Mouse (Mus musculus) duodenum, adult 2 months (tissue): Measurements from ENCODE around the gene Pskh1. TPM values are rescaled to one million over a fixed set of nuclear protein-coding genes. Genes with fewer than 3 reads are reported as not detected.

Source experiments
- polyA plus RNA-seq: library from polyadenylated mRNA; depleted of rRNA; stranded (reverse); fragments of >200 nt; gene quantifications from 2 replicates; pipeline ENCODE4 v1.2.3, GENCODE M21; 2012; ENCODE audit warnings: low replicate concordance; rRNA removed

Pskh1 gene
- 16.1 and 18.3 TPM in 2 replicates for polyA plus RNA-seq

DNA sequence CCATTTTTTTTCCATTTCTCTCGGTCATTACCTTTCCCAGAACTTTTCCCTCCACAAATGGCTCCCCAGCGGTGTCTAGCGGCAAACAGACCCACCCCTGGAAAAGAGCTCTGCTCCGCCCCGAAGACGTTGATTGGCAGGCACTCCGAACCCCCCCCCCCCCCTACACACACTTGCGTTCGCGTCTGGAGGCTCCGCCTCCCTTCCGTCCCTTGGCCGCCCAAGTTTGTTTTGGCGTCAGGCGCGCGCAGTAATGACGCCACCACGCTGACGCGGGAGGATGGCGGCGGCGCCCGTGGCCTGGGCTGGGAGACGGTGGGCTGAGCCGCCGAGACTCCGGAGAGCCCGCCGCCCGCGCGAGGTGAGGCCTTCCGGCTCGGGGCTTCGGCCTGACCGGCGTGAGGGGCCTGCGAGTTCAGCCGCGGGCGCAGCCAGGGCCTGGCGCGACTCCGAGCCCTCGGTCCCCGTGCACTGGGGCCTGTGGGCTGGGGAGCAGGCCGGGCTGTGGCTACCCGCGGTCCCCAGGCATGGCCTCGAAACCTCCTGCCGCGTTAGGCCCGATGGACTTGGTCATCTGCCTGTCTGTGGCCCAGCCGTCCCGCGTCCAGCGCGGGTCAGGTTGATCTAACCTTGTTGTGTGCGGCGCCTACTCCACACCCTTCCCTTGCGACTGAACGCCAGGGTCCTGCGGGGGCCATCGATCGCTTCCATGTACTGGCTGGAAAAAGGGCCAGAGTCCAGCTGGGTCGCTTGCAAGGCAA, at the start of gene Pskh1:
Pskh1 (plus strand) TSS at position 262 of the 761 bp plus-strand sequence.

DNA sequence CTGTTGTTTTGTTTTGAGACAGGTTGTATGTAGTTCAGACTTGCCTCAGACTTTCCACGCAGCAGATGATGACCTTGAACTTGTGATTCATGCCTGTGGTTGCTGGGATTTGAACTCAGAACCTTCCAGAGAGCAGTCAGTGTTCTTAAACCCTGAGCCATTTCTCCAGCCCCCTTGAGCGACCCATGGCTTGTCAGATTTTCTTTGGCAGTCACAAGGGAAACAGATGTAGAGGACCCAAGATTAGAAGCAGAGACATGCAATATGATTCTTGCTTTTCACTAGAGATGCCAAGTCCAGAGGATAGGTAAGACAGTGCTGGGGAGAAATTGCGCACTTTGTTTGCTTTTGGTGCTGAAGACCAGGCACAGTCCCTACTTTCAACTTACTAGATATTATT, 47.1 kb upstream of the Pskh1 start, which contains the start of gene Cenpt:
Cenpt (minus strand) TSS at position 101 of the 400 bp plus-strand sequence.

DNA sequence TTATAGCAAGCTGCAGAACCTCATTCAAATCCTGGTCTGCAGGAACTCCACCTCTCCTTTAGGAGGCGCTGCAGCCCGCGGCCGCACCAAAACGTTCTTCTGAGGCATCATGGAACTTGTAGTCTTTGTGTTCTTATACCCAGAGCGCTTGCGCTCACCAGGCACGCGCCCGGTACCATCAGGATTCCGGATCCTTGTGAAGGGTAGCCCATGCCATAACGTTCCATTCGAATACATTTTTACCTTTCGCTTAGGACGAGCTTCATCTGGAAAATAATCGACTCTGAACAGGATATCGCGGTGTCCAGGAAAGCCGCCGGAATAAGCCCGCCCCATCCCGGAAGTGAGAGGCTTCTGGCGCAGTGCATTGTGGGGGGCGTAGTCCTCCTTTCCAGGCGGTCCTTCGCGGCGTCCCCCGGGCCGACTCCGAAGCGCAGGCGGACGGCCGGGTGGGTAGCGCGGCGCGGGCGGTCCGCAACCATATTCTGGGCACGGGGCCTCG, 45.5 kb upstream of the Pskh1 start, which contains the start of gene Thap11:
Thap11 (plus strand) TSS at position 418 of the 502 bp plus-strand sequence.

DNA sequence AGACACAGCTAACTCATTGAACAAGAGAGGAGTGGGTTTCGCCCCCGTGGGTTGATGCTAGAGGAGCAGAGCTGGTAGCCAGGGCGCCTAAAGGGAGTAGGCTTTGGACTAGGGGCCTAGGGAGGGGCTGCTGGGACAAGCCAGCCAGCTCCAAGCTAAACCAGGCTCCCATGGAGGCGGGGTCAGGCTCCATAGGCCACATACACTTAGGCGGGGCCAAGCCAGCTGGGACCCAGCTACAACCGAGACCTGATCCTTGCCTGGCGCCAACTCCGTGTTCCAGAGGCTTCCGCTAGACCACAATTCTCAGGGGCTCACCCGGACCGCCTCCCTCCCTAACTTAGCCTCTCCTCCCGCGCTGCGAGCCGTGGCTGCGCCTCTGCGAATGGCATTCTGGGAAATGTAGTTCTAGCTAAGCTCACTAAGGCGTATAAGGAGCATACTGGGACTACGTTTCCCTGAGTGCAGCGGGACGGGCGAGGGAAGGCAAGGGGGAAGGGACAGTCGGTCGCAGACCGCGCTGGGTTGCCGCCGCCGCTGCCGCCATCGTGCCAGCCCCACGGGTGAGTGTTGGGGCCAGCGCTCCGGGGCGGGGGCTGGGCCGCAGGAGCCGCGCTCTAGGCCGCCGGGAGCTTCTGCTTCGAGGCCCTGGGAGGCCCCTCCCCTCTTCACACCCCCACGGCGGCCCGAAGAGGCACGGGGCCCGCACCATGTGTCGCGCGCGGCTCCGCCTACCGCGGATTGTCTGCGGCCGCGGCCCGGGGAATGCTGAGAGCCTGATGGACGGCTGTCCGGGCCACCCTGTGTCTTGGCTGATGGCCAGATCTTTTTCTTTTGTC, 39.9 kb upstream of the Pskh1 start, which contains the start of gene Nutf2:
Nutf2 (plus strand) TSS at position 438 of the 839 bp plus-strand sequence.

DNA sequence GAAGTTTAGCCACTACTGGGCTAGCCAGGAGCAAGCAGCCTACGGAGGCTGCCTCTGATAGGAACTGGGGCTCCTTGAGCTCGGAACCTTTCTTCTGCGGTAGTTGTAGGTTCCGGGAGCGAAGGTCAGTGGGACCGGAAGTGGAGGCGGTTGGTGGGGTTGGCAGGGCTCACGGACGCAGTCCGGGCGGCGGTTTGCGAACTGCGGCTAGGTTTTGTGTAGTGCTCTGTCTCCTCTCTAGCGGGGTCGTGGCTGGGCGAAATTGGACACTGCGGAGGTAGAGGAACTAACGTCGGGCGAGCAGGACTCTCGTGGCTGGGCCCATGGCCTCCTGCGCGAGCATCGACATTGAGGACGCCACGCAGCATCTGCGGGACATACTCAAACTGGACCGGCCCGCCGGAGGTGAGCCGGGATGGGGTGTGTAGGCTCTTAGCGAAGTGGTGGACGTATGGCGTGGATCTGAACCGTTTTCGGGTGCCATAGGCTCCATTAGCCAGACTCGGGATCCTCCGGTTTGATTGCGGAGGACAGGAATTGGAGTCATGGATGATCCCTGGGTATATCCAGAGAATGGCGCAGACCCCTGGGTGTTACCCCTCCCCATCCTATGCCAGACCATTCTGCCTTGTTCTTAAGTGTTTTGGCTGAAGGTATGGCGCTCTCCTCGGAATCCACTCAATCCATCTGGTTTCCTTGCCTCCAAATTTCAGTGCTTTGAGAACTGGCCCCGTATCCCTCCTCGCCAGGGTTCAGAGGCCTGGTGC, 19.3 kb upstream of the Pskh1 start, which contains the start of gene Edc4:
Edc4 (plus strand) TSS at position 128 of the 767 bp plus-strand sequence.

DNA sequence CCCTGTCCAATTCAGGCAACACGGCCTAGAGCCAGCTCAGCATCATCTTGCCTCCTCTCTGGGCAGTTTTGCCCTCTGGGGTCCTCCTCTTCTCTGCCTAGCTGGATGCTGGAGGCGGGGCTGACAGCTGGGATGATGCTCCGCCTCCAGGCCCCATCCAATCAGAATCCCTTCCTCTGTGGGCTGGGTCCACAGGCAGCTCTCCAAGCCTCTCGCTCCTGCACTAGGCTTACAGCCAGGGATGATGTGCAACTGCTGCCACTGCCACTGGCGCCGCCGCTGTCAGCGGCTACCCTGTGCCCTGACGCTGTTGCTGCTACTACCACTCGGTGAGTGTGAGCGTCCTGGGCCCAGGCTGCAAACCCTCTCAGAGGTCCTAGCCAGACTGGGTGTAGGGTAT, 6.9 kb upstream of the Pskh1 start, which contains the start of gene Nrn1l:
Nrn1l (plus strand) TSS at position 229 of the 400 bp plus-strand sequence.

DNA sequence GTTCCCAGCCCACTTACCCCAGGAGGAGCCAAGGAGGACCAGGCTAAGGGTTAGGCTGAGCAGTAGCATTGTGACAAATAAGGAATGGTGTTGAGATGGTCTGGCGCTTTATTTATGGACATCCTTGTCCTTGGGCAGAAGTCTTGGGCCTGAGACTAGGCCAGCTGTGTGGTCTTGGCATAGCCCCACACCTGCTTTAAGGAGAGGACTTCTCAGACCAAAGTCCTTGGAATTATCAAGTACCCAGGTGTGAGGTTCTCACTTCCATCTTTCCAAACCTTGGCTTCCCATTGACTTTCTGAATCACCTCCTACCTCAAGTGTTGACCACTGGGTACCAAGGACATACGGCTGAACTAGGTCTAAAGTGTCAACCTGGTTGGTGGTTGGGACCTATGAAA, 33.5 kb downstream of the Pskh1 start, which contains the start of gene Ctrl:
Ctrl (minus strand) TSS at position 101 of the 400 bp plus-strand sequence.

DNA sequence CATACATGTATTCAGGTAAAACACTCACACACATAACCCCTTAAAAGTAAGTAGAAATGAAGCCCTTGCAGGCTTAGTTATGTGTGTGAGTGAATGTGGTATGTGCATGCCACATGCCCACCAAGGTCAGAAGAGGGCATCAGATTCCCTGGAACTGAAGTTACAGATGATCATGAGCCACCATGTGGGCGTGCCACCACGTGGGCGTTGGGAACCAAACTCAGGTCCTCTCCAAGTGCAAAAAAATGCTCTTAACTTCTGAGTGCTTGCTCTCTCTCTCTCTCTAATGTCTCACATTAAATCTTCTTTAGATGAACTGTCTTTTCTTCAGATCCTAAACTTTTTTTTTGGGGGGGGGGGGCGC, 38.0 kb downstream of the Pskh1 start, which contains the start of gene Psmb10:
Psmb10 (minus strand) TSS at position 139 of the 364 bp plus-strand sequence.

DNA sequence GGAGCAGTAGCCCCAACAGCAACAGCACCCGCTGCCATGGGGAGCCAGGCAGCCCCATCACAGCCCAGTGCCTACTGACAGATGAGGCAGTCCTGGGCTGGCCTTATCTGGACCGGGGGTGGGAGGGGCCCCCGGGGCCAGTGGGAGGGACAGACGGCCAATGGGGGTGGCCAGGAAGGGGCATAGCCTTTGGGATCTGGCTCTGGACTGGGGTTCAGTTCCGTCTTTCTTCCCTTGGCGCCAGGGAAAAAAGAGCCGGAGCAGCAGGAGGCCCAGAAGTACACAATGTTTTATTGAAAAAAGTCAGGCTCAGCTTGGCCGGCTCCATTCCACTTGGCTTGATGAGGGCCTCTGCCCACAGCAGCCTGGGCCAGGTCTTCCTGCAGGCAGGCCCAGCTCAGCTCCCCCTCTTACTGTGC, 43.1 kb downstream of the Pskh1 start, which contains the start of gene Lcat:
Lcat (minus strand) TSS at position 62 of the 419 bp plus-strand sequence.

DNA sequence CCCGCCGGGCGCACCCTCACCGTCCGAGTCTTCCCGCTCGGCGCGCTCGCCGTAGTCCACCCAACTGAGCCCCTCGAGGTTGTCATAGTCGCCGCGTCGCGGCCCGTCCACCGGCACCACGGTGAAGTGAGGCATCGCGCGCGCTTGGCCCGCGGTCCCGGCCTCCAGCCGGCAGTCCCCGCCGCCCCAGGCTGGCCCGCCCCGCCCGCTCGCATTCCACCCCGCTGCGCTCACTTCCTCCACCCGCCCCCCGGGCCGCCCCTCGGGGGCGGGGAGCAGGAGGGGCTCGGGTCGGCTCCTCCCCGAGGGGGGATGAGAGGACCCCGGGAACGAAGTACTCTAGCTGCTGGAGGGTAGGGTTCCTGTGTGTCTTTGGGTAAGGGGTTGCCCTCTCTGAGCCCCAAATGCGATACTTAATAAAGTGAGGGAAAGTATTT, 65.7 kb downstream of the Pskh1 start, which contains the start of gene Slc12a4:
Slc12a4 (minus strand) TSS at position 193 of the 437 bp plus-strand sequence.

DNA sequence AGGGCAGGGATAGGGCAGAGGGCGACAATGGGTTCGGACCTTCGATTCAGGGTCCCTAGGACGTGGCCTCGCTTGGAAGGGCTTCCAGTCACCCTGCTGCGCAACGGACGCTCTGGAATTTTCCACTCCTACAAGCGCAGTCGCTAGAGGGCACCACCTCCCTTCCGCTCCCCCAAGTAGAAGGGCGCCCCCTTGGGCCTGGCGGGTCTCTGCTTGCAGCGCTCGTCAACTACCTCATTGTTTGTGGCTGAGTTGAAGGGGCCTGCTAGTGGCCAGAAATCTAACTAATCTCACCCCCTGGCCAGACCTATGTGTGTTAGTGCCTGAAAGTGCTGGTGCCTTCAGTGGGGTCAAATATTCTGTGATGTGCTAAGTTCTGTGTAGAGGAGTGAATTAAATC, 79.1 kb downstream of the Pskh1 start, which contains the start of gene Dpep3:
Dpep3 (minus strand) TSS at position 105 of the 400 bp plus-strand sequence.

Other genes with a start within 250 kb of the Pskh1 start
- gene Carmil2, start 214.2 kb upstream of the Pskh1 start, polyA plus RNA-seq = 3.2 and 7.0 TPM in 2 replicates
- 29.2 and 30.8 TPM in 2 replicates for gene Acd, start 199.3 kb upstream of the Pskh1 start, polyA plus RNA-seq
- gene Pard6a, start 199.3 kb upstream of the Pskh1 start, polyA plus RNA-seq = 6.5 and 10.2 TPM in 2 replicates
- not detected in 2 replicates for gene 4933405L10Rik, start 192.8 kb upstream of the Pskh1 start, polyA plus RNA-seq
- 4.9 and 7.9 TPM in 2 replicates for gene Enkd1, start 192.2 kb upstream of the Pskh1 start, polyA plus RNA-seq
- gene Gfod2, start 141.8 kb upstream of the Pskh1 start, polyA plus RNA-seq = 8.5 and 9.1 TPM in 2 replicates
- gene Ranbp10, start 73.1 kb upstream of the Pskh1 start, polyA plus RNA-seq = 10.6 and 13.2 TPM in 2 replicates
- gene Tsnaxip1, start 72.7 kb upstream of the Pskh1 start, polyA plus RNA-seq = not detected in 2 replicates
- 6.6 and 8.0 TPM in 2 replicates for gene Cenpt, start 47.2 kb upstream of the Pskh1 start, polyA plus RNA-seq
- gene Thap11, start 45.3 kb upstream of the Pskh1 start, polyA plus RNA-seq = 35.4 and 36.7 TPM in 2 replicates
- 12.9 and 22.5 TPM in 2 replicates for gene Nutf2, start 39.9 kb upstream of the Pskh1 start, polyA plus RNA-seq
- 39.6 and 49.7 TPM in 2 replicates for gene Edc4, start 19.6 kb upstream of the Pskh1 start, polyA plus RNA-seq
- gene Nrn1l, start 6.9 kb upstream of the Pskh1 start, polyA plus RNA-seq = 1.1 and 3.3 TPM in 2 replicates
- gene Ctrl, start 33.4 kb downstream of the Pskh1 start, polyA plus RNA-seq = 12.5 and 3,063 TPM in 2 replicates
- gene Psmb10, start 38.0 kb downstream of the Pskh1 start, polyA plus RNA-seq = 565 and 991 TPM in 2 replicates
- 0.97 and 1.4 TPM in 2 replicates for gene Lcat, start 42.9 kb downstream of the Pskh1 start, polyA plus RNA-seq
- 6.2 and 9.9 TPM in 2 replicates for gene Slc12a4, start 65.7 kb downstream of the Pskh1 start, polyA plus RNA-seq
- gene Dpep3, start 79.0 kb downstream of the Pskh1 start, polyA plus RNA-seq = 0.15 and 0.34 TPM in 2 replicates
- gene Dus2, start 90.9 kb downstream of the Pskh1 start, polyA plus RNA-seq = 1.9 and 5.0 TPM in 2 replicates
- gene Dpep2nb, start 105.5 kb downstream of the Pskh1 start, polyA plus RNA-seq = not detected in 2 replicates
- 4.9 and 5.3 TPM in 2 replicates for gene Ddx28, start 111.4 kb downstream of the Pskh1 start, polyA plus RNA-seq
- gene Nfatc3, start 158.4 kb downstream of the Pskh1 start, polyA plus RNA-seq = 7.6 and 11.6 TPM in 2 replicates
- 25.8 and 43.6 TPM in 2 replicates for gene Esrp2, start 236.5 kb downstream of the Pskh1 start, polyA plus RNA-seq
- gene Pla2g15, start 250.0 kb downstream of the Pskh1 start, polyA plus RNA-seq = 2.7 and 3.5 TPM in 2 replicates